Mouse (Mus musculus) urinary bladder, postnatal 25 days (tissue): Measurements from ENCODE around the gene Nr2e3.
A peak's percentile ranks its signal among the peaks of the same experiment; 100 is the strongest.
"Not testable (repeated sequence)": the region's sequence is repeated elsewhere in the genome, so short reads cannot be mapped to it uniquely, and the experiment has no call there.

Experiments
- DNase-seq: peaks from one replicate; pipeline ENCODE4 v3.0.0; 2022; ENCODE audit warnings: low spot score

Gene Nr2e3

DNA sequence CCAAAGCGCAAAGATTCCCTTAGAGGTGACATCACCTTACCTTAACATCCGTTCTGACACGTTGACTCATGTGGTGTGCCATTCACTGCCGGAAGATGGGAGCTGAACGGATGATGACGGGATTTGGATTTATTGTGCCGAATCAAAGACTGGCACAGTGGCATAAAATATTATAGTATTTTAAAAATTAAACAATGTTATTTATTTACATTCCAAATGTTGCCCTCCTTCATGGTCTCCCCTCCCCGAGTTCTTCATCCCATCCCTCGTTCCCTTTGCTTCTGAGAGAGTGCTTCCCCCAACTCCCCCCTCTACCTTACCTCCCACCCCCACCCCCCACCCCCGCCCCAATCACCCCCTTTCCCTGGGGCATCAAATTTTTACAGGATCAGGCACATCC is at the start of gene Nr2e3:
Gene Nr2e3 (minus strand): TSS at position 101 of the 400 bp plus-strand sequence.
- no peak for DNase-seq

DNA sequence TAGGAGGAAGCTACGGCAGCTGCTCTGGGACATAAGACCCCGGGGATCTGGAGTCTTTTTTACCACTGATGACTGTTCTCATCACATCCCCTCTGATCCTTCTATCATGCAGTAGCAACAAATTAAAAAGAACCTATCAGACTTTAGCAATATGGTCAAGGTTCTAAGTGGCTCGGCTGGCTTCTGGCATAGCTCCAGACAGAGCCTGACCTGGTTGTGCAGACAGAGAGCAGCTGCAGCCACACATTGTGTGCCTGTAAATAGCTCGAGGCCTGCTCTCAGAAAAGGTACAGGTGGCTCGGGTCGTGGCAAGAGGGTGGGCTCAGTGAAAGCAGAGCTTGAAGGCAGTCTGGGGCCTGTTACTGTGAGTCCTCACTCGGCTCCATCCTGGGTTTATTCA is 48.5 kb upstream of the Nr2e3 start:
- no peak for DNase-seq

DNA sequence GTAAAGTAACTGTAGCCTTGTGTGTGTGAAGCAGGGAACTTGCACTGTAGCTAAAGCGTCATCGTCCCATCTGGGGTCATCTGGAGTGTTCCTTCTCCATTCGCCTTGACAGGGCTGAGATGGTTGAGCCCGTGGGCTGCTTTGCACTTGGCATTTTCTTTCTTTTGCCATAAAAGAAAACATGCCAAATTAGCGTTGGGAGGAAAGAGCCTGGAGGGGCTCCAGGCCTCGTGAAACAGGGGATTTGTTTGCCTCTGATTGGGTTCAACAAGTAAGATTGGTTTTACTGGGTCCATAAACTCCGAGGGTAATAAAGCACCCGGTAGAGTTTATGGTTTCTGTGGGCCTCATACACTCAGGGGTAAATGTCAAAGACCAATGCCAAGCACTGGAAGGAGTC is 41.9 kb upstream of the Nr2e3 start:
- DNase-seq: no peak

DNA sequence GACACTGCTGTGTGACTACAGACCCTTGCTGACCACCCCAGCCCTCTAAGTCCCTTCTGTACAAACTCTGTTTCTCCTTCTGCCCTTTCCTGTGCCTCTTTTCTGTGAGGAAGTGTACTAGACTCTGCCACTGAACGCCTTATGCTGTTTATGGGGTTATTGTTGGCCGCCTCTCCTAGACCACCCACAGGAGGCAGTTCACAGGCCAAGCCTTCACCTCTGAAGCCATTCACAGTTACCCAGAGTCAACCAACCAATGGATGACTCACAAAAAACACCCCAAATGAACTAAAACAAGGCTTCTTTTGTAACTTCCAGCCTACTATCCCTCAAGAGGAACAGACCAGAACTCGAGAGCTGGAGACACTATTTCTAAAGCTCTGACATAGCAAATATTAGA is 41.0 kb upstream of the Nr2e3 start:
- no peak for DNase-seq

DNA sequence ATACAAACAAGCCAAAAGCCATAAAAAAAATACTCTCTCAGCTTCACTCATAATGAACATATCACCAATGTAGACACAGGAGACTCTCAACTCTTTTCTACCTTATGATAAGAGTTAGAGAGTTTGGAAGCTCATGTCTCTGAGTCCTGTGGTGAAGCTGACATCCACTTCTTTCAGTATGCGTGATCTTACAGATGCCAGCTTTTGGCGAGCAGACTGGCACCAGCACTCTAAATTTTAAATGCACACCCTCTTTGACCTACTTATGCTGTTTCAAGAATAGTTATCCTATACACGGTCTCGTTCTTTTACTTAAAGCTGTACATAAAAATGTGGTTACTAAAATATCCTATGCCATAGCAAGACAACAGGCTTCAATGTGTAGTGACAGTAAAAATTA is 37.3 kb upstream of the Nr2e3 start:
- DNase-seq: no peak

DNA sequence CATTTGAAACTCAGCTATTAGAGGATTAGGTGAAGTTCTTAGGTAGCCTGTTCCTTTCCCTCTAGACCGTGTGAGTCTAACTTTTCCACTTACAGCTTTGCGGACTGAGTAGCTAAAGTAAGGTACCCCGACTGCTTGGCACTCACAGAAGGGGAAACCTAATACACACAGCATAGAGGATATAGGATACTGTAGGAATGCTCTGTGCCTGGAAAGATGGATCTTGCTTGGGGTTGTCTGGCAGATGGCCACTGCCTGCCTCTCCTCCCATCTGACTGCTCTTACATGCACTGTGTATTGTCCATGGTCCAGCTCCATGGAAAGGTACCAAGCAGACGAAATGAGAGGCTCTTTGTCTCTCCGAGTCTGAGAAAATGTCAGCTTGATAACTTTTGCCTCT is 30.9 kb upstream of the Nr2e3 start:
- no peak for DNase-seq

DNA sequence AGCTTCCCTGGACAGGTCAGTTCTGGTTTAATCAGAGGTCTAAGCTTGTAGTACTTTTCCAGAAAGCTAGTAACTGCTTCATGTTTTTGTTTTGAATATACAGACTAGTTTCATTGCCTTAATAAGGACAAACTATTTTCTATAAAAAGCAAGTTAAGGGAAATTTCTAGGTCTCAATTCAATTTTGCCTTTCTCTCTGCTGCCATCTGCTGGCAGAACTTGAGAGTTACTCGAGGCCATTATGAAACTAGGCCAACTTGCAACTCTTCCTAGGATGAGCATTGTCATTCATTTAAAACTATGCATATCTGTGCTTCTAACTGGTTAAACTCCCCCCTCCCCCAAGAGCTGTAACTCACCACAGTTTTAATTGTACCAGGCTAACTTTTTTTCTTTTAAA is 29.4 kb upstream of the Nr2e3 start:
- DNase-seq: peak; percentile 61

DNA sequence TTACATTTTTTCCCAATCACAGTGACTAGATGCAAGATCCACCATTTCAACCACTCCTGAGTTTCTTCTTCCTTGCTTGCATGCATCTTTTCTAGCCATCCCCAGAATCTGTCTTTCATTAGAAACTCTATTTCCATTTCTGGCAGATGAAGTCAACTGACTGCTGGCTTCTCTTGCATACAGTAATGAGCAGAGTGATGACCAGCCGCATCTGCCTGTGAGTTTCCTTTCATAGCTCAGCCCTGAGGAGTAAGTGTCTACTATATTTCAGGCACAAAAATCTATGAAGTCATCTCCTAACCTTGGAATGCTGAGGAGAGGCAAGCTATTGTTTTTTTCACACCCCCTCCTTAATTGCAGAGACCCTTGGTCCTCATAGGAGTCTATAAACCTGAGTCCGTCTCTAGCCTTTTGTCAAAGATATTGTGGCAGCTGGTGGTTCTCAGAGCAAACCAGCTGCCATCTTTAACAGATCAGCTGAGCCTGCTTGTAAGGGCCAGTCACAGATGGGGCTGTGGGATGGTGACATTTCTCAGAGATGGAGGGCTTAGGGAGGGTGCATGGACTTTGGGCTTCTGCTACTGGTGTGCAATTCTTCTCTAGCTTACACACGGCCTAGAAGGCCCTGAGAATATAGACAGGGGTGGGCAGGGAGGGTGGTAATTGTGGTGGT is 25.6 kb upstream of the Nr2e3 start:
- no peak for DNase-seq

DNA sequence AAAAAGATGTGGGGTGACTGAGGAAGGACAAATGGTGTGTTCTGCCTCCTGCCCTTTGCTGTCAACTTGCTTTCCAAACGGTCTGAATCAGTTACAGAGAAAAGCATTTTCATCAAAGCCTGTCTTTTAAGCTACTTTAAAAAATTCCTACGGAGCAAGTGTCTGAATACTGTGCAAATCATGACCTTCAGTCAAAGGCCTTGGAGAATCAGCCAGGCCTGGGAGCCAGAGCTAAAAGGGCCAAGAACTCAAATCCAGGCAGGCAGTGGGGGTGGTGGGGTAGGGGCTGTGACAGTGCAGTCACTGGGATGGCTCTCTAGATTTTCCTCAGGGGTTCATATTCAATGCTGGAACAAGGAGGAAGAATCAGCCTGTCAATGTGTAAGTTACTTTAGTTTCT is 20.7 kb upstream of the Nr2e3 start:
- no peak for DNase-seq

DNA sequence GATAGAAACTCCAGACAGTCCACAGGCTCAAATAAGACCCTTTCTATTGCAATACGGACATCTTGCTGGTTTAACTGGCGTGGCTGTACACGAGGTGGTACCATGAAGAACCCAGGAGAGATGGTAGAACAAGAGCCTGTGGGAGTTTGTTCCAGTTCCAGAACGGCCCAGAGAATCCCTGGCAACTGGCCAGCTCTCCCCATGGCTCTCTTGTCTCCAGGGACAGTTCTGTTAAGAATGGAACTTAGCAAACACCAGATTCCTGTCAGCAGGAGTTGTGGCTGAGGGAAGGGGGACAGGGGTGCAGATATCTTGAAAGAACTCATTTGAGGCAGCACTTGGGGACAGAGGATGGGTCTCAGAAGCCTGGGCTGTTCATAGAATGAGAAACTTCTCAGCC is 10.8 kb upstream of the Nr2e3 start:
- DNase-seq: no peak

DNA sequence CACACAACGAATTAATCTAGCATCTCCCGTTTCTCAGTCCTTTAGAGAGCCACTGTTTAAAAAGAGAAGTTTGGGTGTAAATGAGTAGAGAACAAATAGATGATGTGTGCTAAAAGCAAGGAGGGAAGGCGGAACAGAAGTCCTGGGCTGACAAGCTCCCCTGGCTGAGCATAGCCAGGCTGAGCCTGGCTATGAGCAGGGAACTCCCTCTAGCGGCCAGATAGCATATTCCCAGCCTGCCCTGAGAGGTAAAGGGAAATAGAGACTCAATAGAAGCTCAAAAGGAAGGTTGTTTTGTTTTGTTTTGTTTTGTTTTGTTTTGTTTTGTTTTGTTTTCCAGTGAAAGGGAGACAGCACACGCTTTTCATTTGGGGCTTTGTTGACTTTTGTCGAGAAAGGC is 8.9 kb upstream of the Nr2e3 start:
- peak; percentile 53 for DNase-seq

DNA sequence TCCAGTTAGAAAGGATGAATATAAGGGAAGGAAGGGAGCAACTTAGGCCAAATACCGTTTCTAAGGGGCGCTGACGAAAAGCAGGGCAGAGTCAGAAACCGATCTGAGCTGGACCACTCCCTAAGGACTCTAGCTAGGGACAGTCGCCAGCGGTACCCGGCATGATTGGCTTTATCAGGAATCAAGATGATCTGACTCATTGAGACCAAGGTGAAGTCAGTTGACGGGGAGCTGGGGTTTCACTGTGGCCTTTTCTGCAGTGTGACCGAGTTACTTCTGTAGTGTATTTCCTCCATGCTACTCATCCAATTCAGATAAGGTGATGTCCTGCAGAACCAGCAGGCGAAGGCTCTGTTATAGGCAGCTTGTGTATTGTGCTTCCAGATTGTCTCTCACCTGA is 4.6 kb upstream of the Nr2e3 start:
- no peak for DNase-seq

DNA sequence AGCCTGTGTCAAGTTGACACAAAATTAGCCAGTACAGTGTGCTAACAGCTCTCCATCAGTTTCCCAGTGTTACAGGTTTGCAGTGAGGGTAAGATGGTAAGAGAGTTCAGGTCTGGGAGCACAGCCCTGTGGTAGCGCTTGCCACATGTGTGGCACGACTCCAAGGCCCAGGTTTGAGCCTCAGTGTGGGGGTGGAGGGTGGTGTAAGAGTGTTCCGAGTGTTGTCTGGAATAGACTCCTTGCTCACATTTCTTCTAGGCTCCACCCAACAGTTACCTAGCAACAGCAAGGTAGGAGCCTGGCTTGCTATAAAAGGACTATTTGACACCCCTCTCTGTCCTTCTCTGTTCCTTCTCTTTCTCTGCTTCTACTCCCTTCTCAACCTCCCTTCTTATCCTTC is 3.9 kb upstream of the Nr2e3 start:
- no peak for DNase-seq

DNA sequence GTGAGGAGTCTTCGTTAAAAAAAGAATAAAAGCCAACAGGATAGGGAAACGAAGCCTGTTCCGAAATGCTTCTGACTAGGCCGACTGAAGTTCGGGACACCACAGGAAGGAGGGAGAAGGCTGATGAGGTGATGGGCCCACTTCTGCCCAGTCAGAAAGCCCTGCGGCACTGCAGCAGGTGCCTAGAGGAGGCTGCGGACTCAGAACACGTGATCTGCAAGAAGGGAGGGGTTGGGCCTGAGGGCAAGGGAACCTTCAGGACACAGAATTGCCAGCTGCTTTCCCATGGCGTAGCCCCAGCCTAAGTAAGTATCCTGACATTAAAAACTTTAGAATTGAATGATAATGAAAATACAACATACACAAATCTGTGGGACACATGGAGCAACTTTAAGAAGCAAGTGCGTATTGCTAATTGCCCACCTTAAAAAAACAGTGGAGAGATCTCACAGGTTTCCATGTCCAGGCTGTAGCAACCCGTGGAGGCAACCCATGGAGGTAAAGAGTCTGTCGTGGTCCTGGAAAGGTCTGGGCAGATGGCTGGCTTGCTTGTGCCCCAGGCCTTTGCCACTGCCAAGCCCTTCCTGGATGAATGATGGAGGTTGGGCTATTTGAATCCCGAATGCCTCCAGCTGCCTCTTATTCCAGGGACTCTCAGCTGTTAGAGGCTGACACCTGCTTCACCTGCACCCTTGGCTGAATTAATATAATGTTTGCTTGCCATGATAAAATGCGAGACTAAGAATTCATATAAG is 919 bp upstream of the Nr2e3 start:
- no peak for DNase-seq

DNA sequence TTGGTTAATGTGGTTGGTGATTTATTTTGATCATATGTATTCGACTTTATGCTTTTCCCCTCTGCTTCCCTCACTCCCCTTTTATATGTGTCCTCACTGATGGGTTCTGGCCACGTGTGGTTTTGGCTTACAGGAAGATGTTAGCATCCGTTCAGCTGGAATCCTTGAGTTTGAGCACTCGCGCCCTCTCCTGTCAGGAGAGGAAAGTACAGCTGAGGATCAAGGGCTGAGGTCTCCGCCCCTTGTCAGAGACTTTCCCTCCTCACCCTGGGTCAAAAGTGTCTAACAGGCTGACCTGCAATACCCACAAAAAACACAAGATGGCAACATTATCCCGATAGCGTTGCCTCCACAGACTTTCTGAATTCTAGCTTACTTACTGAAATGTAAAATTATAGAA is 1.2 kb downstream of the Nr2e3 start:
- DNase-seq: peak; percentile 74

DNA sequence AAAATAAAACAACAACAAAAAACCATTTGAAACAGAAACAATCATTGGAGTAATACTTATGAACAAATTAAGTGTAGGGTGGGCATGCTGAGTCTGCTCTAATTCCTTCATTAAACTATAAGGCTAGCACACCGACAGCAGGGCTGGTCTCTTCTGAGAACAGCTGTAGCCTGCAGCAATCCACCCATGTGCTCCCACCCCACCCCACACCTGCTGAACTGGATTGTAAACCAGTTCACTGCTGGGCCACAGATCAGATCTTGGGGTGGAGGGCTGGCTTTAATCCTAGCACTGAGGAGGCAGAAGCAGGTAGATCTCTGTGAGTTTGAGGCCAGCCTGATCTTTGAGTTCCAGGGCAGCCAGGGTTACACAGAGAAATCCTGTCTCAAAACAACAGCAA is 2.3 kb downstream of the Nr2e3 start:
- DNase-seq: not testable (repeated sequence)

DNA sequence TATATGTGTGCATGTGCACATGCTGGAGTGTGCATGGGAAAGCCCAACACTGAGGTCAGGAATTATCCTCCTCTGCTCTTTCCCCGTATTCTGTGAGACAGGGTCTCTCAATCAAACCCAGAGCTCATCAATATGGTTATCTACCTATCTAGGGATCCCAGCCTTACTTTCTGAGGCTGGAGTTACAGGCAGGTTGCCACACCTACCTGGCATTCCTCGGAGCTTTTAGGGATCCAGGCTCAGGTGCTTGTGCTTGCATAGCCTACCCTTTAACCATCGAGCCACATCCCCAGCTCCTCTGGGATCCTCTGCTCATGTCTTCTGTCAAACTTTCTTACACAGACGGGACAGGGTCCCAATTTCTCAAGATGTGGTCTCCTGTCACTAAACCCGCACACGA is 4.0 kb downstream of the Nr2e3 start:
- no peak for DNase-seq

DNA sequence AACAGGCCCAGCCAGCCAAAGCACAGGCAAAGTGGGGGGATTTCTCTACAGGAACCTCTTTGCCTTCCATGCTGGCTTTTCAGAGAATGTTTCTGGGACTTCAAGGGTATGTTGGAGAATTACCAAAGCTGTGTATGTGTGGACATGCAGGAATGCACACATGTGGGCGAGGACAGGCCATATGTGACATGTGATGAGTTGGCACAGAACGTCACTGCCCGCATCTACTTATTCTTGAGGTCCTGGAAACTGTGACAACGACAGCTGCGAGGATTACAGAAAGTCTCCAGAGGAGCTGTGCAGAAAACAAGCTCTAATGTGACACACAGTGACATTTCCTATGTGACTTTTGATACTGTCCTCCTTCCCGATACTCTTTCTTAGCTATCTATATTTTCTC is 4.8 kb downstream of the Nr2e3 start:
- no peak for DNase-seq

DNA sequence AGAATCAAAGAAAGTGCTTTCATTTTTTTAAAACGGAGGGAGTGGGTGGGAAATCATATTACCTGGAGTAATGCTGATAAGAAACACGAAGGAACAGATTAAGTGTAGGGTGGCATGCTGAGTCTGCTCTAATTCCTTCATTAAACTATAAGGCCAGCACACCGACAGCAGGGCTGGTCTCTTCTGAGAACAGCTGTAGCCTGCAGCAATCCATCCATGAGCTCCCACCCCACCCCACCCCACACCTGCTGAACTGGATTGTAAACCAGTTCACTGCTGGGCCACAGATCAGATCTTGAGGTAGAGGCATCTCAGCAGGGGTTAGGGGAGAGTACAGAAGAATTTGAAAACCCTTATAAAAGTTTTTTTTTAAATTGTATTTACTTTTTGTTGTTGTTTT is 5.3 kb downstream of the Nr2e3 start:
- DNase-seq: no peak

DNA sequence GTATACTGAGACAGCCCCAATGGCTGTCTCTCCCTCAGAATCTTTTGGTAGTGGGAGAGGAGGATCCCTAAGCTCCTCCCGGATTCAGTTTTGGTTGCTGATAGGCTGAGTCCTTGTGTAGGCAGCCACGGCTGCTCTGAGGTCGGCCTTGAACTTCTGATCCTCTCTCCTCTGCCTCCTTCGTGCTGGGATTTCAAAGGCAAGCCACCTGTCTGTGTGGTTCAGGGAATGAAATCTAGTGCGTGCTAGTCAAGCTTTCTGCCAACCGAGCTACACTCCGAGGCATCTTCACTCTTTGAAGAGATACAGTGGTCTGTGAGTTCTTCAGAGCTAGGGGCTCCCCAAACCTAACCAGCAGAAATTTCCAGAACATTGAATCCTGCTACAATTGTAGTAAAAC is 6.9 kb downstream of the Nr2e3 start:
- no peak for DNase-seq

DNA sequence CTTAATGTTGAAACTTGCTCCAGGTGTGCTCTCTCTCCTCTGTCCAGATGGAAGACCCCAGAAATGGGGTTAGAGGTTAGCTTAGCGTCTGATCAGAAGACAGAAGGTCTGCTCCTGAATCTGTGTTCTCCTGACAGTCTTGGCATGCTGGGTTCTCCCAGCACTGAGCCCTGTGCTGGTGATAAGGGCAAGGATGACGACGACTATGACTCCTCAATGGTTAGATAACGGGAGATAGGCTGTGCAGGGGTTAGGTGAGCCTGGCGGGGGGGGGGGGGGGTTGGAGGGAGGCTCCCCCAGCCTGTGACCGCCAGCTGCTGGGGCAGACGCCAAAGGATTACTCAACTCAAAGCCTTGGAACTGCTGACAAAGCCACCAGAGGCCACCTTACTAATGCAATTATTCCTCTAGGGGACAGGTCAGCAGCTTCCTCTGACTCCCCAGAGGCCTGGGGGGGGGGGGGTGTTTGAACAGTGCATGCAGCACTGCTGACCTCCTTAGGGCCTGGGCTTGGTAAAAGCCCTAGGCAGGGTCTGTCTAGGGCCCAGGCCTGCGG is 7.9 kb downstream of the Nr2e3 start:
- DNase-seq: no peak

DNA sequence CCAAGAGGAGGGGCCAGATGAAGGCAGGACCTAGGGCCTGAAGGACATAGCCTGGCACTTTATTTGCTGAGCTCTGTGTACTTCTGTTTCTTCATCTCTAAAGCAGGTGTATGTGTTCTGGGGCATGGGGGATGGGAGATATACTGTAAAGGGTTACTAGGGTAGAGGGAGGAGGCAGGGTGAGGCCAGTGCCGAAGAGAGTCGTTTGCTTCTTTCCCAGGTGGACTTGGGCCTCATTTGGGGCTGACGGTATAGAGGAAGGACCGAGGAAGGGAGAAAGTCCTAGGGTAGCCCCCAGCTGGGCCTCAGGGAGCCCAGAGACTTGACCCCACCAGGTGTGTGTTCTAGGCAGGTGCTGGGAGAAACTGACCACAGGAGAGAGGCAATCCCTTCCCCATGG is 8.5 kb downstream of the Nr2e3 start:
- DNase-seq: no peak

DNA sequence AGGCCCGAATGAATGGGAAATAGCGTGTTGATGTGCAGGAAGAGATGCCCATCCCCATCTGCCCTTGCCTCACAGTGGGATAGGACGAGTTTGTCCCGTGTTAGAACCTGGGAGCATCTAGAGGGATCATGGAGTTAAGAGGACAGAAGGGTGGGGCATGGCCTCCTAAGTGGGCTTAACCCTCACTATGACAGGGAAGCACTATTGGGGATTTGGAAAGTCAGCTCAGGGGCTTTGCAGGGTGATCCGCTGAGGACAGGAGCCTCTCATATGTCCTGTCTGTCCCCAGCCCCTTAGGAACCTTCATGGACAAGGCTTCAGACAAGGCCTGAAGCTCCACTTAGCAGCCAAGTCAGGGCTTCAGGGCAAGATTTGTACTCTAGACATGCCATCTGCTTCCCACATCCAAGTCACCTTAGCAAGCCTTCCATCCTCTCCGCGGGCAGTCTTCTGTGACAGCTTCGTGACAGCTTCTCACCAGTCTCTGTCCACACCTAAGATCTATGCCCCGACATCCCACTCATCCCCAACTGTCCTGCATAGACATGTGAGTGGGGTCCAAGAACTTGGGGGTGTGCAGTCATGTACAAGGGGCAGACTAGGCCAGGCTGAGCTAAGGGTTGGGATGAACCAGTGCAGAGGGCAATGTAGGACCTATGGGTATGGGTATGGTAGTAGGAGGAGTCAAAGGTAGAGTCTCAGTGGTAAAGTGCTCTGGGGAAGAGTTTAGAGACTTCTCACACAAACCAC is 9.3 kb downstream of the Nr2e3 start:
- no peak for DNase-seq
